ENCODE assay signal across 18 mouse cellular contexts in genomic region chr9:117430670-117431069, GRCm38 (mm10).
A peak's percentile ranks its signal among the peaks of the same experiment; 100 is the strongest.
DNase-seq lines count a peak whose midpoint lies in the region; ATAC-seq and TF ChIP-seq lines count a peak whose summit lies in the region.
"Had no signal": no experiment of that assay in that cellular context is flagged by ENCODE, and none has a peak within 500 bp of the region (broad histone marks: within the 10 kb centered on the region; RNA-seq: fewer than 3 reads in every experiment).

No protein-coding gene starts in this region.

- TF ChIP-seq EP300 in liver, postnatal 0 days (IDR thresholded peaks at IDR 0.05; ENCODE audit: low read depth): no peak

- no peak overlapping the region for H3K9ac ChIP-seq in forebrain, postnatal 0 days
- H3K9ac ChIP-seq in forebrain, embryonic 16.5 days (replicated peaks; ENCODE audit: low read depth, low read length): no peak overlapping the region
- H3K9ac ChIP-seq in liver, postnatal 0 days (replicated peaks): no peak overlapping the region
- H3K9ac ChIP-seq in liver, embryonic 12.5 days: no peak overlapping the region
- H3K9ac ChIP-seq: heart, embryonic 13.5 days had no signal

- ATAC-seq in forebrain, postnatal 0 days: no peak
- ATAC-seq in forebrain, embryonic 16.5 days: no peak
- ATAC-seq in liver, postnatal 0 days: no peak
- ATAC-seq in liver, embryonic 12.5 days: no peak
- ATAC-seq: hindbrain, embryonic 16.5 days had no signal

- H3K36me3 ChIP-seq in forebrain, postnatal 0 days (ENCODE audit: insufficient read depth): no peaks in the 10 kb centered on the region
- H3K36me3 ChIP-seq in forebrain, embryonic 16.5 days (ENCODE audit: control insufficient read depth, insufficient read depth): no peaks in the 10 kb centered on the region
- no peaks in the 10 kb centered on the region for H3K36me3 ChIP-seq in kidney, adult 2 months (ENCODE audit: control insufficient read depth, insufficient read depth, low read length)
- no peaks in the 10 kb centered on the region for H3K36me3 ChIP-seq in liver, postnatal 0 days (replicated peaks; ENCODE audit: insufficient read depth, low read length)
- H3K36me3 ChIP-seq in liver, embryonic 12.5 days: no peaks in the 10 kb centered on the region
- H3K36me3 ChIP-seq: heart, embryonic 13.5 days had no signal

- H3K4me2 ChIP-seq in forebrain, postnatal 0 days (ENCODE audit: low read depth): no peak overlapping the region
- no peak overlapping the region for H3K4me2 ChIP-seq in forebrain, embryonic 16.5 days (ENCODE audit: low read length)
- no peak overlapping the region for H3K4me2 ChIP-seq in liver, postnatal 0 days (ENCODE audit: low read depth, low read length)
- H3K4me2 ChIP-seq in liver, embryonic 12.5 days: no peak overlapping the region
- H3K4me2 ChIP-seq: heart, embryonic 13.5 days; liver, embryonic 11.5 days had no signal

- H3K27ac ChIP-seq in forebrain, postnatal 0 days (ENCODE audit: low read depth, low read length): no peak overlapping the region
- no peak overlapping the region for H3K27ac ChIP-seq in forebrain, embryonic 16.5 days (ENCODE audit: low read length)
- H3K27ac ChIP-seq in kidney, adult 2 months (ENCODE audit: insufficient read depth, low read depth, low read length): no peak overlapping the region
- no peak overlapping the region for H3K27ac ChIP-seq in liver, postnatal 0 days (ENCODE audit: low read depth)
- no peak overlapping the region for H3K27ac ChIP-seq in liver, embryonic 12.5 days
- H3K27ac ChIP-seq: heart, embryonic 13.5 days had no signal

- TF ChIP-seq CTCF in forebrain, postnatal 0 days (IDR thresholded peaks at IDR 0.05; ENCODE audit: low read depth): peak; percentile 43
- TF ChIP-seq CTCF in kidney, adult 2 months (conservative IDR thresholded peaks at IDR 0.05; ENCODE audit: insufficient read depth, insufficient read length, low read depth, low read length): no peak
- TF ChIP-seq CTCF in liver, postnatal 0 days (IDR thresholded peaks at IDR 0.05; ENCODE audit: low read depth): 0 out of 2 replicates have a peak, but pooled peaks have one; percentile 12

- no peaks in the 10 kb centered on the region for H3K9me3 ChIP-seq in forebrain, postnatal 0 days (ENCODE audit: low read length)
- peaks cover 5% of the 10 kb centered on the region; the same call in 1 of the 2 replicates for H3K9me3 ChIP-seq in forebrain, embryonic 16.5 days (ENCODE audit: control insufficient read depth, low read length)
- H3K9me3 ChIP-seq in liver, postnatal 0 days (ENCODE audit: low read length): 0 out of 2 replicates have a peak, but pooled peaks cover 4% of the 10 kb centered on the region
- H3K9me3 ChIP-seq in liver, embryonic 12.5 days (replicated peaks): no peaks in the 10 kb centered on the region

- H3K4me3 ChIP-seq in forebrain, postnatal 0 days (ENCODE audit: low read depth, low read length): no peak overlapping the region
- no peak overlapping the region for H3K4me3 ChIP-seq in forebrain, embryonic 16.5 days (replicated peaks; ENCODE audit: low read length)
- H3K4me3 ChIP-seq in kidney, adult 2 months (ENCODE audit: insufficient read depth, low read depth, low read length): no peak overlapping the region
- H3K4me3 ChIP-seq in liver, postnatal 0 days (ENCODE audit: low read depth, low read length): no peak overlapping the region
- H3K4me3 ChIP-seq in liver, embryonic 12.5 days: no peak overlapping the region
- H3K4me3 ChIP-seq: heart, embryonic 13.5 days; megakaryocyte, embryonic 14.5 days had no signal

- no peak for TF ChIP-seq POLR2A in kidney, adult 2 months (IDR thresholded peaks at IDR 0.05; ENCODE audit: low read depth, low read length)

- no peaks in the 10 kb centered on the region for H3K4me1 ChIP-seq in forebrain, postnatal 0 days (ENCODE audit: insufficient read depth)
- H3K4me1 ChIP-seq in forebrain, embryonic 16.5 days (replicated peaks; ENCODE audit: control insufficient read depth, insufficient read depth, low read length): no peaks in the 10 kb centered on the region
- no peaks in the 10 kb centered on the region for H3K4me1 ChIP-seq in kidney, adult 2 months (ENCODE audit: control insufficient read depth, insufficient read depth, low read length)
- no peaks in the 10 kb centered on the region for H3K4me1 ChIP-seq in liver, postnatal 0 days (ENCODE audit: insufficient read depth)
- no peaks in the 10 kb centered on the region for H3K4me1 ChIP-seq in liver, embryonic 12.5 days
- H3K4me1 ChIP-seq: heart, embryonic 13.5 days; megakaryocyte, embryonic 14.5 days had no signal

- DNase-seq in forebrain, postnatal 0 days: no peak
- peak; percentile 14 for DNase-seq in kidney, adult 2 months
- no peak for DNase-seq in kidney, adult 18-20 months
- no peak for DNase-seq in liver, postnatal 0 days
- DNase-seq in NIH3T3 (ENCODE audit: low read depth): peak; percentile 4
- DNase-seq in spleen, postnatal 4 days (ENCODE audit: low spot score in 2 of 2): no peak
- DNase-seq: cerebellum, adult 18-20 months; cerebellum, postnatal 36 days; heart, postnatal 36 days; lung, postnatal 10 days; retina, postnatal 1 day had no signal

- no peaks in the 10 kb centered on the region for H3K27me3 ChIP-seq in forebrain, postnatal 0 days (ENCODE audit: insufficient read depth, low read length)
- H3K27me3 ChIP-seq in forebrain, embryonic 16.5 days (replicated peaks; ENCODE audit: control insufficient read depth, insufficient read depth, low read length): no peaks in the 10 kb centered on the region
- H3K27me3 ChIP-seq in kidney, adult 2 months (replicated peaks; ENCODE audit: control insufficient read depth, insufficient read depth, low read length): no peaks in the 10 kb centered on the region
- no peaks in the 10 kb centered on the region for H3K27me3 ChIP-seq in liver, postnatal 0 days (ENCODE audit: insufficient read depth, low read length)
- H3K27me3 ChIP-seq in liver, embryonic 12.5 days (replicated peaks): no peaks in the 10 kb centered on the region
- H3K27me3 ChIP-seq: CH12.LX; heart, embryonic 13.5 days; megakaryocyte, embryonic 14.5 days had no signal

- 100% methylated on average over 2 of the region's 2 CpGs for WGBS in forebrain, postnatal 0 days
- WGBS in forebrain, embryonic 16.5 days: 100% methylated on average over 2 of the region's 2 CpGs
- 96% methylated on average over 2 of the region's 2 CpGs for WGBS in kidney, adult 2 months
- WGBS in liver, postnatal 0 days (ENCODE audit: insufficient replicate concordance): 80% methylated on average over 2 of the region's 2 CpGs
- WGBS in liver, embryonic 12.5 days (ENCODE audit: insufficient replicate concordance): 83% methylated on average over 2 of the region's 2 CpGs

Comparison
In these comparisons a context has a peak if more than half of its experiments do, and no peak if none do; other contexts are left out.
1. DNase-seq: peak in kidney, adult 2 months (single experiment) and NIH3T3 (single experiment); none in forebrain, postnatal 0 days (single experiment), kidney, adult 18-20 months (single experiment), liver, postnatal 0 days (single experiment) and spleen, postnatal 4 days (0 of 2).